In genomic region chr3:50130319-50130718, GRCm38 (mm10) we compare ENCODE assay signal across 25 mouse cellular contexts.
DNase-seq lines count a peak whose midpoint lies in the region; ATAC-seq lines count a peak whose summit lies in the region.
"Had no signal": no experiment of that assay in that cellular context is flagged by ENCODE, and none has a peak within 500 bp of the region (broad histone marks: within the 10 kb centered on the region; RNA-seq: fewer than 3 reads in every experiment).

No protein-coding gene starts in this region.

- no peak overlapping the region for H3K4me3 ChIP-seq in forebrain, embryonic 14.5 days (ENCODE audit: low read depth, low read length)
- H3K4me3 ChIP-seq in forebrain, embryonic 11.5 days (ENCODE audit: low read depth, low read length): no peak overlapping the region
- H3K4me3 ChIP-seq: embryonic facial prominence, embryonic 10.5 days; embryonic facial prominence, embryonic 12.5 days; forebrain, embryonic 13.5 days had no signal

- H3K4me2 ChIP-seq in forebrain, embryonic 14.5 days (ENCODE audit: low read length): no peak overlapping the region
- no peak overlapping the region for H3K4me2 ChIP-seq in forebrain, embryonic 11.5 days (ENCODE audit: low read depth, low read length, severe bottlenecking)
- H3K4me2 ChIP-seq: embryonic facial prominence, embryonic 12.5 days; forebrain, embryonic 13.5 days had no signal

- H3K27ac ChIP-seq in forebrain, embryonic 14.5 days (ENCODE audit: low read depth, low read length): no peak overlapping the region
- no peak overlapping the region for H3K27ac ChIP-seq in forebrain, embryonic 11.5 days (ENCODE audit: low read depth, low read length)
- H3K27ac ChIP-seq: embryonic facial prominence, embryonic 10.5 days; embryonic facial prominence, embryonic 12.5 days; forebrain, embryonic 13.5 days had no signal

- H3K9ac ChIP-seq in forebrain, embryonic 14.5 days (ENCODE audit: low read length): no peak overlapping the region
- H3K9ac ChIP-seq in forebrain, embryonic 11.5 days (ENCODE audit: low read length): no peak overlapping the region
- H3K9ac ChIP-seq: embryonic facial prominence, embryonic 12.5 days; forebrain, embryonic 13.5 days had no signal

- no peaks in the 10 kb centered on the region for H3K27me3 ChIP-seq in forebrain, embryonic 14.5 days (replicated peaks; ENCODE audit: control insufficient read depth, insufficient read depth, low read length)
- no peaks in the 10 kb centered on the region for H3K27me3 ChIP-seq in forebrain, embryonic 11.5 days (ENCODE audit: control insufficient read depth, insufficient read depth, low read length)
- H3K27me3 ChIP-seq: CH12.LX; embryonic facial prominence, embryonic 12.5 days; forebrain, embryonic 13.5 days had no signal

- 88% methylated on average over 2 of the region's 2 CpGs for whole genome bisulfite sequencing in forebrain, embryonic 14.5 days
- WGBS in forebrain, embryonic 11.5 days: 85% methylated on average over 2 of the region's 2 CpGs

- no peak; the same call in 1 of the 2 replicates for ATAC-seq in forebrain, embryonic 14.5 days
- ATAC-seq in forebrain, embryonic 11.5 days (replicated peaks; ENCODE audit: low FRiP score): no peak
- ATAC-seq: activated CD4-positive, CD25-positive, alpha-beta regulatory T cell, adult 4 months; CD4-positive, CD25-positive, alpha-beta regulatory T cell, adult 4 months; forebrain, embryonic 13.5 days; forebrain, embryonic 16.5 days; Patski had no signal

- H3K4me1 ChIP-seq in forebrain, embryonic 14.5 days (ENCODE audit: control insufficient read depth, insufficient read depth, low read length): no peaks in the 10 kb centered on the region
- H3K4me1 ChIP-seq in forebrain, embryonic 11.5 days (replicated peaks; ENCODE audit: control insufficient read depth, insufficient read depth, low read length): no peaks in the 10 kb centered on the region
- H3K4me1 ChIP-seq: embryonic facial prominence, embryonic 10.5 days; embryonic facial prominence, embryonic 12.5 days; forebrain, embryonic 13.5 days had no signal

- H3K36me3 ChIP-seq in forebrain, embryonic 14.5 days (ENCODE audit: control insufficient read depth, insufficient read depth, low read length): no peaks in the 10 kb centered on the region
- no peaks in the 10 kb centered on the region for H3K36me3 ChIP-seq in forebrain, embryonic 11.5 days (ENCODE audit: control insufficient read depth, insufficient read depth, low read length)
- H3K36me3 ChIP-seq: embryonic facial prominence, embryonic 10.5 days; embryonic facial prominence, embryonic 12.5 days; G1E had no signal

- no peaks in the 10 kb centered on the region for H3K9me3 ChIP-seq in forebrain, embryonic 14.5 days (replicated peaks; ENCODE audit: control insufficient read depth, low read length)
- no peaks in the 10 kb centered on the region for H3K9me3 ChIP-seq in forebrain, embryonic 11.5 days (ENCODE audit: control insufficient read depth, low read length)
- H3K9me3 ChIP-seq: embryonic facial prominence, embryonic 10.5 days; embryonic facial prominence, embryonic 12.5 days; forebrain, embryonic 13.5 days had no signal

- peak; percentile 27 for DNase-seq in forebrain, embryonic 14.5 days (ENCODE audit: low spot score)
- DNase-seq in forebrain, embryonic 11.5 days (ENCODE audit: low spot score): no peak
- peak; percentile 9 to 17 for DNase-seq in layer of hippocampus, postnatal 10 days (ENCODE audit: low spot score in 2 of 2)
- no peak for DNase-seq in layer of hippocampus, postnatal 25 days (ENCODE audit: extremely low spot score in 1 of 2, low spot score in 1 of 2)
- peak; percentile 21 to 24 for DNase-seq in right cerebral cortex, postnatal 10 days (ENCODE audit: low spot score in 2 of 2)
- DNase-seq in right cerebral cortex, adult 2 months (ENCODE audit: low spot score in 2 of 2): no peak
- no peak for DNase-seq in testis, postnatal 14 days (ENCODE audit: low spot score)
- DNase-seq: adrenal gland, adult 8-10 months; adrenal gland, postnatal 14 days; adrenal gland, postnatal 36 days; B cell, adult 2 months; cerebellum, adult 11-12 months; cerebellum, adult 2 months; cerebellum, adult 9-10 months; cerebellum, postnatal 10 days; cerebellum, postnatal 25 days had no signal

Comparison
In these comparisons a context has a peak if more than half of its experiments do, and no peak if none do; other contexts are left out.
1. DNase-seq: peak in forebrain, embryonic 14.5 days (single experiment), layer of hippocampus, postnatal 10 days (2 of 2) and right cerebral cortex, postnatal 10 days (2 of 2); none in forebrain, embryonic 11.5 days (single experiment), layer of hippocampus, postnatal 25 days (0 of 2), right cerebral cortex, adult 2 months (0 of 2) and testis, postnatal 14 days (single experiment).